In the genomic region with DNA sequence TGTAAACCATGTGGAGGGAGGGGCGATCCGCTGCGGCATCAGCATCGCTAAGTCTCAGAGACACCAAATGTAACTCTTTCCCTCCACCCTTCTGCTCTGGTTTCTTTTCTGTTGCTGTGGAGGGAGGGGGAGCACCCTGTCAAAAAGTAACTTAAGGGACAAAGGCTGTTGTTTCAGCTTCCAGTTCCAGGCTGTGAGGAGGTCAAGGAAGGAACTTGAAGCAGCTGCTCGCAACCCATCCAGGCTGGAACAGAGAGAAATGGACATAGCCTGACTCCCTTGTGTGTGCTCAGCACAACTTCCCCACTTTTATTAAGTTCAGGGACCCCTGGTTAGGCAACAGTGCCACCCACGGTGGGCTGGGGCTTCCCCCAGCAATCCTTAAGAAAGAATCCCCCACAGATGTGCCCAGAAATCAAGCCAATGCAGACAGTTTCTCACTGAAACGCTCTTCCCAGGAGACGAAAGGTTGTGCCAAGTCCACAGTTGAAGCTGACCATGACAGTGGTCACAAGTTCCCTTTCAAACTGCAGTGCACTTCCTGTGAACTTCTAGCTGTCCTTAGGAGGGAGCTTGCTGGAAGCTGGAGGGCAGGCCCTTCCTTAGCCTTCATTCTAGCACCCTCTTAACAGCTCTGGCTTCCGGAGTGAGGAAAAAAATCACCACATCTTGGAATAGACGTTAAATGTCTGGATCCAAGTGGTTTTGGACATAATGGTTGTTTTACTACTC, we compare ENCODE assay signal across 12 mouse cellular contexts.
DNase-seq lines count a peak whose midpoint lies in the region; ATAC-seq and TF ChIP-seq lines count a peak whose summit lies in the region.
"Had no signal": no experiment of that assay in that cellular context is flagged by ENCODE, and none has a peak within 500 bp of the region (broad histone marks: within the 10 kb centered on the region; RNA-seq: fewer than 3 reads in every experiment).

No protein-coding gene starts in this region.

- peak; percentile 51 for DNase-seq in heart, postnatal 0 days (ENCODE audit: low spot score)
- DNase-seq in heart, postnatal 14 days: peak; percentile 15 to 34
- DNase-seq in kidney, postnatal 14 days: peak; percentile 53
- no peak for DNase-seq in T-cell, adult 2 months (ENCODE audit: low spot score)
- DNase-seq: cerebellum, adult 11-12 months; embryo, embryonic 11 days; right cerebral cortex, postnatal 4 days; thymus, adult 18-20 months had no signal

- no peak overlapping the region for H3K9ac ChIP-seq in intestine, embryonic 15.5 days
- H3K9ac ChIP-seq in intestine, embryonic 16.5 days (ENCODE audit: low read depth, low read length): no peak overlapping the region
- no peak overlapping the region for H3K9ac ChIP-seq in heart, postnatal 0 days (replicated peaks; ENCODE audit: low read depth, low read length)
- H3K9ac ChIP-seq: limb, embryonic 12.5 days had no signal

- ATAC-seq in intestine, embryonic 15.5 days: no peak
- no peak for ATAC-seq in intestine, embryonic 16.5 days
- ATAC-seq in heart, postnatal 0 days (ENCODE audit: insufficient read depth, low read depth): peak; percentile 47
- no peak for ATAC-seq in CD4-positive, CD25-positive, alpha-beta regulatory T cell, adult 4 months

- no peak for TF ChIP-seq CTCF in heart, postnatal 0 days (IDR thresholded peaks at IDR 0.05; ENCODE audit: low read depth)

- 0 out of 2 replicates have a peak overlapping the region, but pooled peaks have one; percentile 5 for H3K4me2 ChIP-seq in intestine, embryonic 15.5 days (replicated peaks)
- no peak overlapping the region for H3K4me2 ChIP-seq in intestine, embryonic 16.5 days (ENCODE audit: low read depth, low read length)
- no peak overlapping the region for H3K4me2 ChIP-seq in heart, postnatal 0 days (ENCODE audit: low read depth, low read length)
- H3K4me2 ChIP-seq: limb, embryonic 12.5 days had no signal

- WGBS in intestine, embryonic 15.5 days: 52% methylated on average over 10 of the region's 10 CpGs
- 49% methylated on average over 10 of the region's 10 CpGs for WGBS in intestine, embryonic 16.5 days
- WGBS in heart, postnatal 0 days: 52% methylated on average over 10 of the region's 10 CpGs

- no peaks in the 10 kb centered on the region for H3K36me3 ChIP-seq in intestine, embryonic 15.5 days
- H3K36me3 ChIP-seq in intestine, embryonic 16.5 days (ENCODE audit: control insufficient read depth, insufficient read depth, low read length): no peaks in the 10 kb centered on the region
- no peaks in the 10 kb centered on the region for H3K36me3 ChIP-seq in heart, postnatal 0 days (replicated peaks; ENCODE audit: control insufficient read depth, insufficient read depth, low read length)
- H3K36me3 ChIP-seq: limb, embryonic 12.5 days had no signal

- intact Hi-C loops in heart, postnatal 14 days (cut with DNase I): no loop called here

- H3K27me3 ChIP-seq in intestine, embryonic 15.5 days (replicated peaks): no peaks in the 10 kb centered on the region
- no peaks in the 10 kb centered on the region for H3K27me3 ChIP-seq in intestine, embryonic 16.5 days (replicated peaks; ENCODE audit: control insufficient read depth, insufficient read depth, low read length)
- no peaks in the 10 kb centered on the region for H3K27me3 ChIP-seq in heart, postnatal 0 days (ENCODE audit: control insufficient read depth, insufficient read depth, low read length)
- H3K27me3 ChIP-seq: limb, embryonic 12.5 days had no signal

- no peak for TF ChIP-seq EP300 in heart, postnatal 0 days (IDR thresholded peaks at IDR 0.05; ENCODE audit: low read depth)

- no peak overlapping the region for H3K27ac ChIP-seq in intestine, embryonic 15.5 days
- no peak overlapping the region for H3K27ac ChIP-seq in intestine, embryonic 16.5 days (ENCODE audit: low read length)
- H3K27ac ChIP-seq in heart, postnatal 0 days (ENCODE audit: low read depth): no peak overlapping the region
- H3K27ac ChIP-seq: limb, embryonic 12.5 days had no signal

- no peak overlapping the region for H3K4me3 ChIP-seq in intestine, embryonic 15.5 days (replicated peaks)
- H3K4me3 ChIP-seq in intestine, embryonic 16.5 days (ENCODE audit: low read length): no peak overlapping the region
- no peak overlapping the region for H3K4me3 ChIP-seq in heart, postnatal 0 days (ENCODE audit: low read depth, low read length)
- H3K4me3 ChIP-seq: limb, embryonic 12.5 days had no signal

- no peaks in the 10 kb centered on the region for H3K9me3 ChIP-seq in intestine, embryonic 15.5 days
- H3K9me3 ChIP-seq in intestine, embryonic 16.5 days (ENCODE audit: control insufficient read depth, low read length): no peaks in the 10 kb centered on the region
- peaks cover 3% of the 10 kb centered on the region; the same call in 1 of the 2 replicates for H3K9me3 ChIP-seq in heart, postnatal 0 days (replicated peaks; ENCODE audit: control insufficient read depth, low read length)

- peaks cover 4% of the 10 kb centered on the region; the same call in 1 of the 2 replicates for H3K4me1 ChIP-seq in intestine, embryonic 15.5 days (replicated peaks)
- no peaks in the 10 kb centered on the region for H3K4me1 ChIP-seq in intestine, embryonic 16.5 days (ENCODE audit: control insufficient read depth, insufficient read depth, low read length)
- no peaks in the 10 kb centered on the region for H3K4me1 ChIP-seq in heart, postnatal 0 days (ENCODE audit: control insufficient read depth, insufficient read depth)
